Mouse (Mus musculus) embryonic fibroblast, embryonic 13.5 days (primary cell): ENCODE measurements around the gene Selenon. TPM values are rescaled to one million over a fixed set of nuclear protein-coding genes. Genes with fewer than 3 reads are reported as not detected.
A peak's percentile ranks its signal among the peaks of the same experiment; 100 is the strongest.

Experiments used
- H3K27ac ChIP-seq: 2 replicates; pipeline ENCODE4 v1.5.1; 2012; ENCODE audit warnings: low read length, control low read depth, inconsistent platforms; ENCODE audit not compliant: insufficient read depth
- H3K4me1 ChIP-seq: 2 replicates; pipeline ENCODE4 v1.6.1; 2011; ENCODE audit warnings: low read length; ENCODE audit not compliant: control insufficient read depth, insufficient read depth
- H3K4me3 ChIP-seq: 2 replicates; pipeline ENCODE4 v1.5.1; 2011; ENCODE audit warnings: mild to moderate bottlenecking, control low read depth, low read length; ENCODE audit not compliant: insufficient read depth
- CTCF ChIP-seq: IDR thresholded peaks from 2 replicates; pipeline ENCODE4 v1.5.1; 2011; ENCODE audit warnings: mild to moderate bottlenecking, control low read depth, low read length, moderate library complexity, borderline replicate concordance; ENCODE audit not compliant: insufficient read depth
- POLR2A ChIP-seq: IDR thresholded peaks from 2 replicates; pipeline ENCODE4 v1.6.1; 2011; ENCODE audit warnings: low read depth, mild to moderate bottlenecking, control low read depth, low read length, moderate library complexity
- polyA plus RNA-seq: library from polyadenylated mRNA; stranded (reverse); fragments of >200 nt; gene quantifications from 2 replicates; pipeline ENCODE4 v1.2.4, GENCODE M21; 2011; ENCODE audit warnings: low read depth; ENCODE audit not compliant: missing spikeins, insufficient read length

Selenon gene
- polyA plus RNA-seq, 1 experiment: 98.0 TPM

GRCm38 (mm10) chr4:134580351-134581148 lies 28.6 kb upstream of the Selenon start:
- Histone ChIP-seq H3K27ac (no peak overlapping the region), H3K4me1 (peaks cover 12% of the 10 kb centered on the region), H3K4me3 (no peak overlapping the region)
- no peak for TF ChIP-seq CTCF
- TF ChIP-seq POLR2A: no peak

DNA sequence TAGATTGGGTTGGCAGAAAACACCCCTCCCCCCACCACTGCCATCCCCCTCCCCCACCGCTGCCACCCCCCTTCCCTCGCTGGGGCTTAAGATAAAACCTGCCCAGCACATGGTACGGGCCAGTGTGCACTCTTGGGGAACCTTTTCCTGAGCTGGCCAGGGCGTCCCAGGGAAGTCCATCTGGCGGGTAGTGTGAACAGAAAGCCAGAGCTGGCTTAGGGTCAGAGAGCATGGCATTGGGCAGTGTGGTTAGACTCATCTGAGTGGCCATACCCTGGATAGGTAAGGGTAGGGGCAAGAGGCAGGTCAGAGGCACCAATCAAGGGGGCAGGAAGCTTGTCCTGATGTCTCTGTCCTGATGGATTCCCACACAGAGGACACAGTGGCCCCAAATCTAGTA lies 27.7 kb upstream of the Selenon start:
- H3K4me1 ChIP-seq: peaks cover 12% of the 10 kb centered on the region
- H3K4me3 ChIP-seq: no peak overlapping the region
- no peak overlapping the region; the same call in 1 of the 2 replicates for H3K27ac ChIP-seq
- no peak for TF ChIP-seq POLR2A
- no peak for TF ChIP-seq CTCF

DNA sequence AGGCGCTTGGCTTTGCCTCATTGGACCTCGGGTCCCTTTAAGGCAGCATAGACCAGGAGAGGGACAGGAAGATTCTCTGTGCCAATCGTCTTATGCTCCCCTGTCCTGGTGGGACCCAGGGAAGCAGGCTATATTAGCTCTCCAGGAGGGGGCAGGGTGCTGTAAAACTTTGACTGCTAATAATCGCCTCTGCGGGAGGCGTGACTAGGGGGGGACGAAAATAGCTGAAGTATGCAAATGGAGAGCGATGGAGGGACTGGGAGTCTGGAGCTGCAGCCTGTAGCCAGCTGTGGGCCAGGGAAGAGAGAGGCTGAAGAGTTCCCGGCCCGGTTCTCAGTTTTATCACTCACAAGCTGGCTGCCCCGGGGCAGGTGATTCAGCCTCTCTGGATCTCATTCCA lies 27.2 kb upstream of the Selenon start:
- Histone ChIP-seq H3K4me1 (peaks cover 12% of the 10 kb centered on the region), H3K27ac (peak overlapping the region; percentile 42; the same call in 1 of the 2 replicates), H3K4me3 (no peak overlapping the region)
- TF ChIP-seq POLR2A (no peak), CTCF (no peak)

DNA sequence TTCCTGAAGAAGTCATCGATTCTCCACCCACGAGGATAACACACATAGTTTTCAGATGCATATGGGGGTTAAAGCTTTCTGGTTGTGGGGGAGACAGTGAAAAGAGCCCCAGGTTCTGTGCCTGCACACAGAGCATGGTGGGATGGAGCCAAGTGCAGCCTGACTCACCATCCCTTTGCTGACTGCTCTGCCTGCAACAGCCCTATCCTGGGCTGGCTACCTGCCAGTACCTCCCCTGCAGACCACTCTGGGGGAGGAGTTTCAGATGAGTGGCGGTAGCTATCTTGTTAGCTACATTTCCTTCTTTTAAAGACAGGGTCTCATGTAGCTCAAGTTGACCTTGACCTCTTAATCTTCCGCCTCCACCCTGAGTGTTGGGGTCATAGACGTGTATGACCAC lies 26.4 kb upstream of the Selenon start:
- TF ChIP-seq POLR2A (no peak), CTCF (no peak)
- peaks cover 12% of the 10 kb centered on the region for H3K4me1 ChIP-seq
- H3K4me3 ChIP-seq: no peak overlapping the region
- peak overlapping the region; percentile 42; the same call in 1 of the 2 replicates for H3K27ac ChIP-seq

GRCm38 (mm10) chr4:134577281-134577680 lies 25.3 kb upstream of the Selenon start:
- peaks cover 12% of the 10 kb centered on the region for H3K4me1 ChIP-seq
- H3K4me3 ChIP-seq: no peak overlapping the region
- H3K27ac ChIP-seq: no peak overlapping the region
- TF ChIP-seq CTCF: no peak

DNA sequence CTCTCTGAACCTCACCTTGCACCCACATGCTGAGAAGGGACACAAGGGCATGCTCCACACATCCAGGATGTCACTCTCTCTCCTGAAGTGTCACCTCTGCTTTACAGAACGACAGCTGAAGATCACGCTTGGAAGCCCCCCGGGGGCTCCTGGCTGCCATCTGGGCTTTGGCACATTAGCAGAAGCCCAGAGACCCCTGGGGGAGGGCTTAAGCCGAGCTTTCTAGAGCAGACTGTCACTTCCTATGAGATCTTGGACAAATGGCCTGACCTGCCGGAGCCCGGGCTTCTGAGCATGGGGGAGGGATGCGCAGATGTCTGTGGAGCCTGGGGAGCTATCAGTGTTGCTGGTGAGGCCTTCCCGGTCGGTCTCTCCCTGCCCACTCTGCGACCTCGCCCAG lies 23.5 kb upstream of the Selenon start:
- H3K27ac ChIP-seq: no peak overlapping the region
- TF ChIP-seq CTCF (no peak), POLR2A (no peak)
- no peak overlapping the region for H3K4me3 ChIP-seq
- peaks cover 12% of the 10 kb centered on the region for H3K4me1 ChIP-seq

DNA sequence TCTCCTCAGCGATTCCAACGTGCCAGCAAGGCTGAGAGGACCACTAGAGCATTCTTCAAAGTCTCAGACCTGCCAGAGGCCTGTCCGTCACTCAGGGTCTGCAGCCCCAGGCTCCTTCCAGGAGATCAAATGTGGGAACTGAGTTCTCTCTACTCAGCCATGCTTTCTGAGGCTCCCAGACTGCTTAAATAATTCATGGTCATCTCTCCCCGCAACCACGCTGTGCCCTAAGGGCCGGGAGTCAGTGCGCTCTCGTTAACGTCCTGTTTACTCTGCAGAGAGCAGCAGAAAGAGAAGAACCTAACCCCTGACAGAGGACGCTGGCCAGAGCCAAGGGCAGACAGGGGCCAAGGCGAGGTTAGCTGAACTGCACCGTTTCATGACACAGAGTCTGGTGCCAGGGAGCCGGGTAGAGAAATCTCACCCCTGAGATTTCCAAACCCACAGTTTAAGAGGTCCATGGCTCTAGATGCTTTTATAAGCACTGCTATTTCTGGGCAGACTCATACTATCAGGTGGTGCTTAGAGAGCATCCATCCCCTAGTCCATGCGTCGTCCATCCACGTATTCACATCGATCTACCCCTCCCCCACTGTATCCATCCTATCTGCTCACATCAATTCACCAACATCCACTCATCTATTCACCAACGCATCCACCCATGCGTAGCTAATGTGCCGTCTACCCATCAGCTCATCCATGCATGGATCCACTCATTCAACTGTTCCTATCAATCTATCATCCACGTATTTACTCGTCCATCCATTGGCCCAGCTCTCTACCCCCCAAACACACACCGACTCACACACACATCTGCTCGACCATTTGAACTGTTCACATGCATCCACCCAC lies 20.7 kb upstream of the Selenon start:
- H3K4me3 ChIP-seq: no peak overlapping the region
- no peak overlapping the region for H3K27ac ChIP-seq
- TF ChIP-seq POLR2A: no peak
- TF ChIP-seq CTCF: no peak
- no peaks in the 10 kb centered on the region for H3K4me1 ChIP-seq

DNA sequence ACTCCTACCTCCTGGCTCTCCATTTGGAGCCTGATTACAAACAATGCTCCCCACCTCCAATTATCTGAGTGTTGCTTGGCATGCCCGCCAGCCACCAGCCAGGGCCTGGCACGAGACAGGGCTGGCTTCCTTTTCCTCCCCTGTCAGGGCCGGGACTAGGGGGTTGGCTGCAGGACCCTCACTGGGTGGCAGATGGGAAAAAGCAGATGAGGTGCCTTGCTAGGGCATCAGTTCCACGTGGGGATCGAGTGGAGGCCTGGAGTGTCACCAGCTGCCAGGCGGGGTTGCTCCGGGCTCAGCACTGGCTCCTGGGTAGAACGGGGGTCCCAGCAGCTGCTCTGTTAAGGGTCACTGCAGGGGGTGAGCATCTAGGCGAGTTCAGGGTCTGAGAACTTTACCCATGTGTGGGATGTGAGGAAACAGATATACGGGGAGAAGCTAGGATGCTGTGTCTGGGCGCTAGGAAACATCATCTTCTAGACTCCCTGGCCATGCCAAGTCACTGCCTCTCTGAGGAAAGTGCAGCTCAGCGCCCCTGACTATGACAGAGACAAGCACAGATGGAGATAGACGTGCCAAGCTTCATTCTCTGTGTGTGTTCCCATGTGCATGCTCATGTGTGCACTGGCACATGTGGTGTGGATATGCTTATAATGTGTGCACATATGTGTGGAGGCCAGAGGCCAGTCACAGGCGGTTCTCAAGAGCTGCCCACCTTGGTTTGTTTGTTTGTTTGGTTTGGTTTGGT lies 18.9 kb upstream of the Selenon start:
- TF ChIP-seq POLR2A: no peak
- TF ChIP-seq CTCF: no peak
- no peak overlapping the region for H3K27ac ChIP-seq
- no peak overlapping the region for H3K4me3 ChIP-seq

DNA sequence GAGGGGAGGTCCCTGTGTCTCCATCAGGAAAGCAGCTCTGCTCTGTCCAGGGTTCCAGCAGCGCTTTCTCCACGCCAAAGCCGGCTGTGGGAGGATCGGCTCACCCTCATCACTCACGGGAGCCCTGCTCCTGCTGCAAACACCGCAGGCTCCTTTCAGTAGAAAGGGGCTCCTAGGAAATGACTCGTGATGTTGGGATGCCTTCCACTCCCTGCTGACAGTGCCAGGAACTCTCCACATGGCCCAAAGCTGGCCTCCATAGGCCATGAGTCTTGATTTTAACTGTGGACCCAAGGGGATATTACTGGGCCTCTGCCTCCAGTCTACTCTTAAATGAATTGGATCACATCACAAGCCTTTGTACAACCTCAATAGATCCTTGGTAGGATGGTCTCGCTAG lies 17.9 kb upstream of the Selenon start:
- TF ChIP-seq POLR2A (no peak), CTCF (no peak)
- no peak overlapping the region for H3K27ac ChIP-seq
- no peaks in the 10 kb centered on the region for H3K4me1 ChIP-seq
- no peak overlapping the region for H3K4me3 ChIP-seq

More for the DNA sequence above, 18.9 kb upstream of the Selenon start:
- no peaks in the 10 kb centered on the region for H3K4me1 ChIP-seq
